Mouse (Mus musculus): ENCODE results near the gene Noxred1.
"Not testable (repeated sequence)": the region's sequence is repeated elsewhere in the genome, so short reads cannot be mapped to it uniquely, and the experiment has no call there.

Gene Noxred1

GRCm38 (mm10) chr12:87238632-87239031 is at the start of gene Noxred1:
Noxred1 (minus strand) TSS chr12:87238732.
- DNase-seq (ENCODE audit: low spot score in 2 of 2) = no peak

- DNase-seq (ENCODE audit: low spot score in 2 of 2) = no peak
These were observed 46.2 kb upstream of the Noxred1 start for GRCm38 (mm10) chr12:87284726-87285125.

GRCm38 (mm10) chr12:87284268-87284667 is 45.7 kb upstream of the Noxred1 start:
- DNase-seq (ENCODE audit: low spot score in 2 of 2) = no peak

- DNase-seq (ENCODE audit: low spot score in 2 of 2) = no peak
These were observed 45.2 kb upstream of the Noxred1 start for GRCm38 (mm10) chr12:87283706-87284105.

- DNase-seq (ENCODE audit: low spot score in 2 of 2) = no peak
These were observed 44.2 kb upstream of the Noxred1 start for GRCm38 (mm10) chr12:87282743-87283142.

- DNase-seq (ENCODE audit: low spot score in 2 of 2) = no peak
These were observed 43.2 kb upstream of the Noxred1 start for GRCm38 (mm10) chr12:87281766-87282165.

- DNase-seq (ENCODE audit: low spot score in 2 of 2) = no peak
These were observed 41.3 kb upstream of the Noxred1 start for GRCm38 (mm10) chr12:87279879-87280278.

- DNase-seq (ENCODE audit: low spot score in 2 of 2) = no peak
These were observed 40.8 kb upstream of the Noxred1 start for GRCm38 (mm10) chr12:87279350-87279749.

- no peak for DNase-seq (ENCODE audit: low spot score in 2 of 2)
These were observed 39.7 kb upstream of the Noxred1 start for GRCm38 (mm10) chr12:87278118-87278730.

GRCm38 (mm10) chr12:87277251-87277650 is 38.7 kb upstream of the Noxred1 start:
- not testable (repeated sequence) for DNase-seq (ENCODE audit: low spot score in 2 of 2)

- no peak for DNase-seq (ENCODE audit: low spot score in 2 of 2)
These were observed 36.6 kb upstream of the Noxred1 start for GRCm38 (mm10) chr12:87274853-87275831.

- DNase-seq (ENCODE audit: low spot score in 2 of 2) = peak in 1 of 2 experiments; percentile 14
These were observed 29.1 kb upstream of the Noxred1 start for GRCm38 (mm10) chr12:87267682-87268081.

- no peak for DNase-seq (ENCODE audit: low spot score in 2 of 2)
These were observed 28.5 kb upstream of the Noxred1 start for GRCm38 (mm10) chr12:87266827-87267603.

- peak; percentile 63 to 72 for DNase-seq (ENCODE audit: low spot score in 2 of 2)
These were observed 27.7 kb upstream of the Noxred1 start, which contains the start of the genes Vipas39 and Ahsa1 for GRCm38 (mm10) chr12:87266108-87266826. Vipas39 (minus strand) TSS chr12:87266256. Ahsa1 (plus strand) TSS chr12:87266479.

GRCm38 (mm10) chr12:87265444-87265843 is 26.9 kb upstream of the Noxred1 start:
- DNase-seq (ENCODE audit: low spot score in 2 of 2) = no peak

- no peak for DNase-seq (ENCODE audit: low spot score in 2 of 2)
These were observed 22.0 kb upstream of the Noxred1 start for GRCm38 (mm10) chr12:87260562-87260961.

- DNase-seq (ENCODE audit: low spot score in 2 of 2) = no peak
These were observed 18.1 kb upstream of the Noxred1 start for GRCm38 (mm10) chr12:87256629-87257028.

GRCm38 (mm10) chr12:87253878-87254277 is 15.3 kb upstream of the Noxred1 start:
- no peak for DNase-seq (ENCODE audit: low spot score in 2 of 2)

- DNase-seq (ENCODE audit: low spot score in 2 of 2) = no peak
These were observed 11.6 kb upstream of the Noxred1 start for GRCm38 (mm10) chr12:87250161-87250560.

GRCm38 (mm10) chr12:87236882-87237483 is 1.5 kb downstream of the Noxred1 start:
- no peak for DNase-seq (ENCODE audit: low spot score in 2 of 2)

- no peak for DNase-seq (ENCODE audit: low spot score in 2 of 2)
These were observed 8.1 kb downstream of the Noxred1 start for GRCm38 (mm10) chr12:87230379-87230895.
